Mouse (Mus musculus): Measurements from ENCODE around the gene Rsph10b.

The Rsph10b gene

DNA sequence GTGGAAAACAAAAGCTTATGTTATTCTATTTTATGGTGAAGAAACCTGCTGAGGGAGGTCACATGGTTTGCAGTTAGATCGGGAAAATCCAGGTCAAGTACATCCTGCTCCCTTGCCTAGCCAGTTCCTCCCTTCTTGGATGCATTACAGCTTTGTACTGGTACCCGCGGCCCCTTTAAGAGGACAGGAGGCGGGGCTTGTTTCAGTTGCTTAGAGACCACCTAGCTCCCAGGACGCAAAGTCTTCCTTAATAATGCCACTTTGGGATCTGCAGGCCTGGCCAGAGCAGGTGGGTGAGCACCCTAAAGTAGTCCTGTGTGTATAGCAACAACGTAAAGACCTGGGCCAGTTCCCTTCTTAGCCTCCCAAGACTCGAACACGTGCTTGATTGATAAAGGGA, at the start of gene Rsph10b:
Rsph10b (plus strand) TSS at position 205 of the 400 bp plus-strand sequence.
- DNase-seq (ENCODE audit: low spot score in 2 of 2), result no peak

DNA sequence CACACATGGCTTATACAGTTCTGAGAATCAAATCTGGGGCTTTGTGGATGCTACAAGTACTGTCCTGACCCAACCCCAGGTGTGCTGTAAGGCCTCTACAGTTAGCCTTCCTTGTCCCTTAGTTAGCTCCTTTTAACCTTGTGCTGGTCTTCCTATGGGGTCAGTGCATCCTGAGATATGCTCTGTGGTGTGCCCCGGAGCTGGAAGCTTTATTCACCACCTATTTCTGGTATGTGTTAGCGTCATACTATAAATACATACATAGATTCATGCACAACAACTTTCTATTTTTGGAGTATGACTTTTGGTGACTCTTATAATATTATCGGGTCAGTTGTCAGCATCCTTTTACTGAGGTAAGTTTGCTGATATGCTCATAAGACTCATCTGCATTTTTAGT, 47.6 kb upstream of the Rsph10b start:
- DNase-seq (ENCODE audit: low spot score in 2 of 2), result no peak

DNA sequence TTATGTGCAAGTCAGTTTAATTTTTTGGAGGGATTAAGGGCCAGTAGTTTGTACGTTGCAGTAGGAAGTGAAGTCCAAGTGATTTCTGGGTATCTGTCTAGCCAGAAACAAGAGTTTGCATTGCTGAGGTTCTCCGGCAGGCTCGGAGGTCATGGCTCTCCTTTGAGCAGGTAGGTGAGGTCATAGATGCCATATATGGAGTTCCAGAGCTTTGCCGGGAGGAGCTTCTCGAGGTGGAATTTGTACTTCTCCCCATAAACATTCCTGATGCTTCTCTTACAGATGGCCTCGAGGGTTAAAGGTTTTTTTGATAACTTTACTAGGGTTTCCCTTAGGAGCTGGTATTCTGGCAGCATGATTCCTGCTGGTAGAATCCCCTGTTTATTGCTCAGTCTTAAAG, 42.1 kb upstream of the Rsph10b start:
- no peak for DNase-seq (ENCODE audit: low spot score in 2 of 2)

DNA sequence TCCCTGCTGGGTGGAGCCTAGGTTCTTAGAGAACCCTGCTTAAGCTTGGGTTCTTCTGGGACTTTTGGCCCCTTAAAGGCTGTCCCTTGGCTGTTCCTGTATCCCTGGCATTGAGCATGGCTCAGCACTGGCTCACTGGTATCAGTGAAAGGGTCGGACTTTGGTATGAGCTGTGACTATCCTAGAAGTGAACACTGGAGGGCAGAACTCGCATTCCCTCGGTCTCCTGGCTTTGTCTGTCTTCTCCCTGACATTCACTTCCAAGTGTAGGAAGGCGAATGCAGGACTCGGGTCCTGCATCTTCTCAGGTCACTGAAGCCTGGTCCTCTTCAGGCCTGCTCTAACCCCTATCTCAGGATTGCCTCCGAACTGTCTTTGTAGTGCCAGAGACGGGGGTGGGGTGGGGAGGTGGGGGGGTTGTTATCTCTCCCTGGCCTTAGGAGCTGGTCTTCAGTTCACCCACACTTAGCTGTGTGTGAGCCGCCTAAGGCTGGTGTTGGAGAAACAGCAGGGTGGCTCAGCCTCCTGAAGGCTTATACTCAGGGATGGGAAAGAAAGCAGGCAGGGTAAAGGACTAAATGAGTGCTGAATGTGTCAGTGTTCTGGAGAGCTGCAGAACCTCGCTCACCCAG, 40.5 kb upstream of the Rsph10b start:
- no peak for DNase-seq (ENCODE audit: low spot score in 2 of 2)

DNA sequence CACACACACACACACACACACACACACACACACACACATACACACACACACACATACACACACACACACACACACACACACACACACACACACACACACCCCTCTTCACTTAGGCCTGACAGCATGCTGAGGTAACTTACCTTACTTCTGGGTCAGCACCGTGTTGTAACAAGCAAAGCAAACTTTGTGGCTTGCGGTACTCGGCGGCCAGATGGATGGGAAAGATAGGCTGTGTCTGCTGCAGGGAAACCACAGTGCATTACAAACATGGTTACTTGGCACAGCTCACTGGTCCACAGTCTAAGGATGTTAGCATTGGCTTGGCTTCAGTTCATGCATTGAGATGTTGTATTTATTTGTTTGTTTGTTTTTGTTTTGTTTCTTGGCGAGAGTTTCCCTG, 39.4 kb upstream of the Rsph10b start:
- DNase-seq (ENCODE audit: low spot score in 2 of 2), result peak; percentile 67 to 75

DNA sequence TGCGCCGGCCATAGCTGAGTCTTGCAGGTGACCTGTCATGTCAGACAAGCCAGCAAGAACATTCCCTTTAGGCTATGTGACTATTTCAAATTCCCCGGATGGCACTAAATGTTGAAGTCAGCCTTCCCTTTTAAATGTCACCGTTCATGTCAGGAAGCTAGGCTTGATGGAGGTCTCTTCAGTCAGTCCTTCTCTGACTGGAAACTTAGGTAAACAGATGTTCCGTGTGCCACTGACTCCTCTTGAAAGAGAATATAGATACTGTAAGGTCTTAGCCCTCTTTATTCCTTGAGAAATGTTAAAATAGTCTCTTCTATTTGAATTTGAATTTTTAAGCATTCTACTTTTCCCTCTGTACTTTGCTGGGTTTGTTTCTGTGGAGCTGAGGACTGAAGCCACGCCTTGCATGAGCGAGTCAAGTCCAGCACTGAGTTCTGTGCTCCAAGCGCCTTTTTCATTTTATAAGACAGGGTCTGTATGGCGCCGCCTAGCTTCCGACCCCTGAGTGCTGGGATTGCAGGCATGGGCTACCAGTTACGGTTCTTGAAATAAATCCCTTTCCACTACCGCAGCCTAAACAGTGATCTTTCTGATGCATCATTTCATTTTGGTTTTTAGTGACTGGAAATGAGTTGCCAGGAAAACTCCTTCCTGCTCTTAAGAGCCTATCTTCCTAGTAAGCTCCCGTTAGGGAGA, 35.1 kb upstream of the Rsph10b start, which contains the start of gene Ankrd61:
Ankrd61 (minus strand) TSS at position 51 of the 696 bp plus-strand sequence.
- DNase-seq (ENCODE audit: low spot score in 2 of 2), result no peak

DNA sequence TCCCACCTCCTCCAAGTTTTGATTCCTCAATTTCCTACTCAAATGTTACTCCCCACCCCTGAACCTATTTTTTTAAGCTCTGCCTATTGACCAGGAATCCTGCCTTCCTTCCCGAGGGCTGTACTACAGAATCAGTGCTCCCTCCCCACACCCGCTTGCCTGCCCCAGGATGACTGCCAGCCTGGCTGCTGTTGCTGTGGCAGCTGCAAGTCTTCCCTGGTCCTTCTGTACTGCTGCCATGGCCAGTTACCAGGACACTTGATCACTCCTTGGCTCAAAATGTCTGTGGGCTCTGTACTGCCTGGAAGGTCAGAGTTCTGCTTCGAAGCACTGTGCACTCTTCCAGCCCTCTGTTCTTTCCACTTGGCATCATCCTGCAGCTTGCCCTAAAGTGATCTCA, 30.7 kb upstream of the Rsph10b start:
- peak in 1 of 2 experiments; percentile 30 for DNase-seq (ENCODE audit: low spot score in 2 of 2)

DNA sequence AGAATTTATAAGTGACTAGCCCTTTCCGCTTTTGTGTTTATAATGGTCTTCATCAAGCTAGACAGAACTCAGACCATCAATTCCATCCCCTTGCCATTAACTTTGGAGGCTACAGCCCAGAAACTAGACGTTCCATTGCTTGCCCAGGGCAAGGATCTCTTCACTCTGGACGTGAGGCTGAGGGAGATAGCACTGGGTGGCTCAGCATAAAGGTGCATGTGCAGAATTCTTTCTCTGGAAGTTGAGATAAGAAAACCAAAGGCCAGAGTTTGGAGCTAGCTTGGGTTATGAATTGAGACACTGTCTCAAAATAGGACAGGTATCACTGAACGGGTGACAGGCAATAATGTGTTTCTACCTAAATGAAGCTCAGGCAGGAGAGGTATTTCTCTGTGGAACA, 29.0 kb upstream of the Rsph10b start:
- no peak for DNase-seq (ENCODE audit: low spot score in 2 of 2)

DNA sequence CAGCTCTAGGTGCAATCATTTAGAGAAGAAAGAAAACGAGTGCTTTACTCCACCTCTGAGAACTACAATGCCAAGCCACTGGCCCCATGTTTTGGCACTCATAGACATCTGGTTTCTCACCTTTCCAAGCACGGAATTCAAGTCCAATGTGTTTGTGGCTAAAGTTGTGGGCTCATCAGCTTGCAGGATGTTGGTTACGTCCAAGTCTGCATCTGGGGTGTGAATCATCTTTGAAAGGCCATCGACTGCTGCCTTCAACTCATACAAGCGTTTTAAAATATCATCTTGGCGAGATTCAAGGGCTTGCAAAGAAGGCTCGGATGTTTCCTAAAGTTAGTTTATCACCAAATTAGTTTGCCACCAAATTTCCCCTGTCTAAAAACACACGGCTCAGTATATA, 26.4 kb upstream of the Rsph10b start:
- DNase-seq (ENCODE audit: low spot score in 2 of 2), result no peak

DNA sequence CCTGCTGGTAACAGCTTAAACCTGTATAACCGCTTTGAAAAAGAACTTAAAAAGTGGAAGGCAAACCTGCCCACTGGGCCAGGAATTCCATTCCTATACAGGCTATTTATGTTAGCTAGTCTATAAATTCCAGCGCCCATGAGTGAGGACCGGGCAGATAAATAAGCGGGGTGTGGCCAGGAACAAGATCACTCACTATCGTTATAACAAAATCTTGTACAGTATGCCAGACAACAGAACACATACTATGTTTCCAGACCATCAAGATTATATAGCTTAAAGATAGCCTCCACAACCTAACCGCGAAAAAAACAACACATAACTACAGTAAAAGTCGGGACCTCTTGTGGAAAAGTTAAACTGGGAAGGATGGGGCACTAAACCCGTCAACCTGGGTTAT, 23.9 kb upstream of the Rsph10b start:
- DNase-seq (ENCODE audit: low spot score in 2 of 2), result no peak

DNA sequence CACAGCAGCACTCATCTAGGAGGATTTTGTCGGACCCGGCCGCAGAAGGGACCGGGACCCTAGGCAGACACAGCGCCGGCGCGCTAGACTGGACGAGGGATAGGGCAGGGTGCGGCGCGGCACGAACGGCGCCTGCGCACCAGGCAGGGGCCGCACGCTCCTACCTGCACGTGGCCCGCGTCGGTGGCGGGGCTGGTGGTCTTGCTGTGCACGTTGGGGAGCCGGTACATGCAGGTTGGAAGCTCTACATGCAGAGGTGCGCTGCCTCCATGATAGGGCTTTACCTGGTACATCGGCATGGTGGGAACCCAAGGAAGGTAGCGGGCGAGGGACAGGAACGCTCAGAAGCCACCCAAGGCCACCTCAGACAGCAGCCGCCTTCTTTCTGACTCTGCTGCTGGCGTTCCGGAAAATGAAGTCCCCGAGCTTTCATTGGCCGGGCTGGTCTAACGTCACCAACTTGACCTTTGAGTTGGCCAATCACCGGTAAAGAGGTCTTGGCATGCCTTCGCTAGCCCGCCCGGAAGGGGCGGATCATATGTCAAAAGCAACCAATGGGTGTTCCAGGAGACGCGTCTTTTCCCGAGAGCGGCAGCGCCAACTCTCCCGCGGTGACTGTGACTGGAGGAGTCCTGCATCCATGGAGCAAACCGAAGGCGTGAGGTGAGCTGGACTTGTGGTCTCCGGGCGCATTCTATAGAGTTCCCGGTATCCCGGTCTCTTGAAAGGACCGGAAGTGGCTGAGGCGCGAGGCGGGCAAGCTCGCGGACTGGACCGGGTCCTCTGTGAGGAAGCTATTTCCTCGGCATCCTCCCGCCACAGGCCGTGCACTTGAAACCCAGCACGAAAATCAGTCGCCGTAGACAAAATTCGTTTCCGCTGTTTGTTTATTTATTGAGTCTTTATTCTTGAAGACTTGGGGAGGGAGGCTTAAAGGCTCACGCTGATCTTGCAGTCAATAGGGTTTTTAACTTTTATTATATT, 23.1 kb upstream of the Rsph10b start, which contains the start of the genes Aimp2 and Pms2:
Aimp2 (minus strand) TSS at position 431 of the 984 bp plus-strand sequence.
Pms2 (plus strand) TSS at position 548 of the 984 bp plus-strand sequence.
- peak; percentile 94 to 96 for DNase-seq (ENCODE audit: low spot score in 2 of 2)

DNA sequence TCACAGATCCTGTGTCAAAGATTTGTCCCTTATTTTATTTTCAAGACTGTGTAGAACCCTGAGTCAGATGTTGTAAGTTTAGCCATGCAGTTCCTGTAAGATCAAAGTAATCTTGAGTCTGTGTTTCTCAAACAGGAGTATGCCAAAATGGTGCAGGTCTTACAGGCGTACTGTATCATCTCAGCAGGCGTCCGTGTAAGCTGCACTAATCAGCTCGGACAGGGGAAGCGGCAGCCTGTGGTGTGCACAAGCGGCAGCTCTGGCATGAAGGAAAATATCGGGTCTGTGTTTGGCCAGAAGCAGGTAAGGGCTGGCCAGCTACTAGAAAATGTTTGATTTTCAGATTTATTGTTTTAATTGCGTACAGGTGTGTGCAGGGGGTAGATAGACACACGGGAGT, 16.6 kb upstream of the Rsph10b start:
- no peak for DNase-seq (ENCODE audit: low spot score in 2 of 2)

DNA sequence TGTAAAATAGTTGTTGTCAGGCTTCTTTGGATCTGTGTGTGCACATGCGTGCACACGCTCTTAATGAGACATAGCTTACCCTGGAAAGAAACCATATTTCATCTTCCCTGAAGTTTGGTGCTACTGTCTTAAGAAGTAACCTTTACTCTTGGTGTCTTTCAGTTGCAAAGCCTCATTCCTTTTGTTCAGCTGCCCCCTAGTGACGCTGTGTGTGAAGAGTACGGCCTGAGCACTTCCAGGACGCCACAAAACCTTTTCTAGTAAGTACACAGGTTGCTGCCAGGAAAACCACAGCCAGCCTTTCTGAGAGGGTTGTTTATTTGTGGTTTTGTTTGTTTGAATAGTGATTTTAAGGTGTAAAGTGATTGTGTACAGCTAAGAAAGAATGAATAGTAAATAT, 15.4 kb upstream of the Rsph10b start:
- DNase-seq (ENCODE audit: low spot score in 2 of 2), result peak; percentile 46 to 54

DNA sequence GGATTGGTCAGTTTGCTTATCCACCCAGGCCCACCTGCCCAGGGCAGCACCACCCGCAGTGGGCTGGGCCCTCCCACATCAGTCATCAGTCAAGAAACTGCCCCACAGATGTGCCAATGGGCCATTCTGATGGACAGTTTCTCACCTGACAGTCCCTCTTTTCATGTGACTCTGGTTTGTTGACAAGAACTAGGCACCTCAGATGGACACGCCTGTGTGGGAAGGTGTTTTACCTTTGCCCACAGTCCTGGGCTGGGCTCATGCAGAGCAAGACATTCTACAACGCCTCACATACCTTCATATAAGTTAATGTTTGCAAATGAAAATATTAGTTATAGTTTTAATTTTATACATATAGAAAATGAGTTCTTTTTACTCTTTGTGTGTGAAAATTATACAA, 14.7 kb upstream of the Rsph10b start:
- no peak for DNase-seq (ENCODE audit: low spot score in 2 of 2)

DNA sequence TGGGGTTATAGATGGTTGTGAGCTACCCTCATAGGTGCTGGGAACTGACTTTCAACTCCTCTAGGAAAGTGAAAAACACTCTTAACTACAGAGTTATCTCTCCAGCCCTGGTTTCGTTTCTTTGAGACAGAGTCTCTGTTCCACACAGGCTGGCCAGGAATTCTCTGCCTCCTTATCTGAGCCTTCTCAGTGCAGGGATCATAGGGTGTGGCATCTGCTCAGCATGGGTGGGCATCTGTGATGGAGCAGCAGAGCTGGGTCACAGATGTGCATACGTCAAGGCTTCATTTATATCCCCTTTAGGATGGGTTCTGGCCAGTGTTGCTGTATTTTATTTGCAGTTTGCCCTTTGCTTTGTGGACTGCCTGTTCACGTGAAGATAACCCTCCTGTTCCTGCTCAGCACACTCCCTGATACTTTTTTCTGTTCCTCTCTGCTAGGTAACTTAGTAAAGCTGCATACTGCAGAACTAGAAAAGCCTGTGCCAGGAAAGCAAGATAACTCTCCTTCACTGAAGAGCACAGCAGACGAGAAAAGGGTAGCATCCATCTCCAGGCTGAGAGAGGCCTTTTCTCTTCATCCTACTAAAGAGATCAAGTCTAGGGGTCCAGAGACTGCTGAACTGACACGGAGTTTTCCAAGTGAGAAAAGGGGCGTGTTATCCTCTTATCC, 7.9 kb upstream of the Rsph10b start:
- no peak for DNase-seq (ENCODE audit: low spot score in 2 of 2)

DNA sequence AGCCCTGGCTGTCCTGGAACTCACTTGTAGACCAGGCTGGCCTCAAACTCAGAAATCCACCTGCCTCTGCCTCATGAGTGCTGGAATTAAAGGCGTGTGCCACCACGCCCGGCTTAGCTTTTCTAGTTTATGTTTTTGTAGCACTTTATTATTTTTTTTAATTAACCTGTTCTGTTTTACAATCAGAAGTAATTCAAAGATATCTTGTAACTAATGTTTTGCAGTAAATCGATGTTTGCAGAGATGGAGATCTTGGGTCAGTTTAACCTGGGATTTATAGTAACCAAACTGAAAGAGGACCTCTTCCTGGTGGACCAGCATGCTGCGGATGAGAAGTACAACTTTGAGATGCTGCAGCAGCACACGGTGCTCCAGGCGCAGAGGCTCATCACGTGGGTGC, 5.0 kb upstream of the Rsph10b start, which contains the start of gene Gm42421:
Gm42421 (plus strand) TSS at position 301 of the 400 bp plus-strand sequence.
- no peak for DNase-seq (ENCODE audit: low spot score in 2 of 2)

DNA sequence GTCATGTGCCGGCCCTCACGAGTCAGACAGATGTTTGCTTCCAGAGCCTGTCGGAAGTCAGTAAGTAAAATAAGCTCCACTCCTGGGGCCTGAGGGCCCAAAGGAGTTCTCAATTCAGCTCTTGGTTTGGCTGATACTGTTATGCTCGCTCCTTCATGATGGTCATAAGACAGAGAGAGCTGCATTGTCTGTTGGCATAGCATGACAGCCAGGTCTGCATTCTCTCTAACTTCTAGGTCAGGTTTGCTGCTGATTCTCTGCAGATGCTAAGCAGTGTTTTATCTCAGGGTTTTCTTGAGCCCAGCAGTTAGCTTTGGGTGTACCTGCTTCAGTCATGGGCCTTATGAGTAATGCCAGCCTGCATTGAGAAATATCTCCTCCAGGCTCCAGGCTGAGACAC, 3.5 kb upstream of the Rsph10b start:
- no peak for DNase-seq (ENCODE audit: low spot score in 2 of 2)

DNA sequence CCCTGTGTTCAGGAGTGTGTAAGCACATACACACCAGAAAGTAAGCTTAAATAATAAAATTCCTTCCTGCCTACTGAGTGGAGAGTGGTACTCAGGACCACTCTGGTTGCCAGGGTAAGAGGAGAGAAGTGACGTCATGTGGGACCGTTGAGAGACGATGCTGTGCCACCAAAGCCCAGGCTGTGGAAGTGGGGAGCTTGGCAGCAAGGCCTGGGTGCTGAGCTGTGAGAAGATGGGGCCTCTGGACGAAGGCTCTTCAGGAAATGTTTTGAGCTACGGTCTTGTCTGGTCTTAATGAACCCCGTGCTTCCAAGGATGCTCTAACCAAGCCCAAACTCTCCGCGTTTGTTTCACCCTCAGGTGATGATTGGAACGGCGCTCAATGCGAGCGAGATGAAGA, 2.2 kb upstream of the Rsph10b start:
- no peak for DNase-seq (ENCODE audit: low spot score in 2 of 2)

DNA sequence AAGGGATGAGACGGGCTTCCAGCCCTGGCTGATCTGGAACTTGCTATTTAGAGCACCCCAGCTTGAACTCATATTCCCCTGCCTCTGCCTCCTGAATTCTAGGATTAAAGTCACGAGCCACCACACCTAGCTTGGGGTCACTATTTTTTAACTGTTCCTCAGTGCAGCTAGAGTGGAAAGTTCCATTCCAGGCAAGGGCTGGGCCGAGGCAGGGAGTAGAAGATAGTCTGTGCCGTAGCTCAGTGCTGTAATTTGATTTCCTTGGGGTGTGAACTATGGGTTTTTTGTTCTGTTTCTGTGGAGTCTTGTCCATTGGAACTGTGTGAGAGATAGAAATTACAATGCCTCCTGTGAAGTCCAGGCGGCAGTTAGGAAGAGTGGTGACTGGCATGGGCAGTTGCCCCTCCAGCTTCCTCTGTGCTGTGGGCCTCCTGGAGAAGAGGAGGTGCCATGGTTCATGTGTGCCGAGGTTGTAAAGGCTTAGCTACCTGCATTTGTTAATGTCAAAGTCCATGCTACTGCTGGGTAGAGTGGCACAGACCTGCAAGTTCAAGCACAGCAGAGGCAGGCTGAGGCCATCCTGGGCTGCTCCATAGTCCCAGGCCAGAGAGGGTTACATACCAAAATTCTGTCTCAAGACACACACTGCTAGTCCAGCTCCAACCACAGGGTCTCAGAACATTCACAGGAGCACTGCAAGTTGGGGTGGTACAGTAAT, 813 bp upstream of the Rsph10b start:
- DNase-seq (ENCODE audit: low spot score in 2 of 2), result no peak

DNA sequence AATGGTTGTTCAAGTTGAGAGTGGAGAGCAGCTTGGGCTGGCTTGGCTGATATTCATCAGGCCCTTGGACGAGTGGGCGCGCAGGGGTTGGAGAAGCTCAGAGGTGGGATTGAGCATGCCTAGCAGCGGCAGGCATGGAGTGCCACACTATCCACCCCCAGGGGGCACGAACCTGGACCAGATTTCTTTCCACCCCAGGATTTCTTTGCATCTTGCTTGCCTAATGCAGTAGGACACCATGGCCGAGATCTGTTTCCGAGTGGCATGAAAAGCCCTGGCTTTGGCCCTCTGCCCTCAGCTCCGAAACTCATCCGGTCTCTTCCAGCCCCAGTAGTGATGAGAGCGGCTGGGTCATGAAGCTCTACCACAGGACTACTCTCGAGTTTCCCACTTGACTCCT, 579 bp downstream of the Rsph10b start:
- no peak for DNase-seq (ENCODE audit: low spot score in 2 of 2)

DNA sequence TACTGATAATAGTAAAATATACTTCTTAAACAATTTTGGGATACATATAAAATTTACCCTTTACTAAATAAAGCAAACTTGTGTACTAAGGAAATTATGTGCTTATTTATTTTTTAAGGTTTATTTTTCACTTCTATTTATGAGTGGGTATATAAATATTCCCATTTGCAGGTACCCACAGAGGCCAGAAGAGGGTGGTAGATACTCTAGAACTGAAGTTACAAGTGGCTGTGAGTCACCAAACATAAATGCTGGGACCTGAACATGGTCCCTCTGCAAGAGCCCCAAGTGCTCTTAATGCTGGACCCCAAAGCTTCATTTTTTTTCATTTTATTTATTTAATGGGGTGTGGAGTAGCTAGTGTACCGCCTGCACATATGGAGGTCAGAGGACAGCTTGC, 1.0 kb downstream of the Rsph10b start:
- no peak for DNase-seq (ENCODE audit: low spot score in 2 of 2)

Measured in urinary bladder, postnatal 36 days (tissue).